Mouse (Mus musculus) forebrain, embryonic 15.5 days (tissue): ENCODE measurements at regions not wholly inside any gene's neighbourhood (a gene's known extent, or its start where the extent isn't known, plus 50 kb on each side); places are given as distances from the start of the nearest gene placed in this dataset.

Experiments
- ATAC-seq: fragments of 200-750 bp; cut with Nextera tagmentation; replicated peaks from 2 replicates; pipeline ENCODE4 v1.8.0; 2017; ENCODE audit warnings: mild to moderate bottlenecking, moderate TSS enrichment, moderate library complexity
- H3K27ac ChIP-seq: fragments of 300-500 bp; sonication (generic); replicated peaks from 2 replicates; pipeline ENCODE4 v1.5.1; 2015; ENCODE audit warnings: mild to moderate bottlenecking, inconsistent platforms
- H3K27me3 ChIP-seq: fragments of 300-500 bp; sonication (generic); 2 replicates; pipeline ENCODE4 v1.6.1; 2015; ENCODE audit warnings: inconsistent platforms
- H3K36me3 ChIP-seq: fragments of 300-500 bp; sonication (generic); 2 replicates; pipeline ENCODE4 v1.6.1; 2015; ENCODE audit warnings: mild to moderate bottlenecking, inconsistent platforms
- H3K4me1 ChIP-seq: fragments of 300-500 bp; sonication (generic); 2 replicates; pipeline ENCODE4 v1.6.1; 2015; ENCODE audit warnings: inconsistent platforms
- H3K4me2 ChIP-seq: fragments of 300-500 bp; sonication (generic); replicated peaks from 2 replicates; pipeline ENCODE4 v1.6.1; 2015; ENCODE audit warnings: mild to moderate bottlenecking, inconsistent platforms
- H3K4me3 ChIP-seq: fragments of 300-500 bp; sonication (generic); 2 replicates; pipeline ENCODE4 v1.5.1; 2015; ENCODE audit warnings: mild to moderate bottlenecking, inconsistent platforms
- H3K9ac ChIP-seq: fragments of 300-500 bp; sonication (generic); replicated peaks from 2 replicates; pipeline ENCODE4 v1.6.1; 2015; ENCODE audit warnings: mild to moderate bottlenecking, inconsistent platforms
- H3K9me3 ChIP-seq: fragments of 300-500 bp; sonication (generic); 2 replicates; pipeline ENCODE4 v1.6.1; 2016; ENCODE audit warnings: inconsistent platforms
- WGBS: fragments of 180-500 bp; shearing (Covaris S2); methylation state at CpG from one replicate; pipeline ENCODE4 v1.1.7; 2015; ENCODE audit warnings: mixed read lengths; 5-methylcytosine and 5-hydroxymethylcytosine counted together

DNA sequence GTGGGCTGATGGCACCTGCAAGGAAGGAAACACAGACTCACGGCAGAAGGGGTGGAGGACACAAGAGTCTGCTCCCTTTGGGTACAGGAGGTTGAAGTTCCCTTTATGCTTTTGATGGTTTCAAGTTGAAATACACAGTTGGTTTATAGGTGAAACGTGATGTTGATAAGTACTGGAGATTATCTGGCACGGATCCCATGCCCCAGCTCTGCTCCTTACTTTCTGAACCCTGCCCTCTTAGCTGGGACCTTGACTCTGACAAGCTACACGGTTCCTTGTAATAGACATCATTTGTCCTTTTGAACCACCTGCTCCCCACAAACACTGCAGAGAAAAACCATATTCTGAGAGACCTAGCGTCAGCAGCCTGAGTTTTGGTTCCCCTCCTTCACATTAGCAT is 363.4 kb upstream of the Dynlrb2 start:
- Histone ChIP-seq H3K4me1 (peaks cover 7% of the 10 kb centered on the region; the same call in 1 of the 2 replicates), H3K9me3 (no peaks in the 10 kb centered on the region), H3K36me3 (no peaks in the 10 kb centered on the region), H3K4me2 (no peak overlapping the region), H3K4me3 (no peak overlapping the region), H3K27ac (no peak overlapping the region), H3K9ac (no peak overlapping the region), H3K27me3 (no peaks in the 10 kb centered on the region)
- WGBS: 89% methylated on average over 5 of the region's 5 CpGs
- no peak for ATAC-seq

DNA sequence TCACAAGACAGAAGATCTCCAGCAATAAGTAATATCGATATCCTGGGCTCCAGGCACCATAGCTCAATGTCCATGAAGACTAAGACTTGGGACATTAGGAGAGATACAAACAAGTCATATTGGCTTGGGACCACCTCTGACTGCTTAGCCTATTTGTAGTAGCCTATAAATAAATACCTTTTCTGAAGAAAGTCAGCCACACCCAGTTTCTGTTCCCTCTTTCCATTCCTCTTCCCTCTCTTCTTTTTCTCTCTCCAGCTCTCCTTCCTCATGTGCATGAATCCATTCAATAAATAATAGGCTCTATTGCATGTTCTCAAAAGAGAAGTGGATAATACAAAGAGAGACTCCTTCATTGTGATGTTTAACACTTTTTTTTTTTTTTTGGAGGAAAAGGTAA is 364.8 kb upstream of the Dynlrb2 start:
- WGBS: 100% methylated on average over 1 of the region's 1 CpGs
- Histone ChIP-seq H3K27me3 (no peaks in the 10 kb centered on the region), H3K36me3 (no peaks in the 10 kb centered on the region), H3K9me3 (no peaks in the 10 kb centered on the region), H3K27ac (no peak overlapping the region), H3K4me3 (no peak overlapping the region), H3K4me2 (no peak overlapping the region), H3K9ac (no peak overlapping the region), H3K4me1 (peaks cover 7% of the 10 kb centered on the region; the same call in 1 of the 2 replicates)
- no peak for ATAC-seq

DNA sequence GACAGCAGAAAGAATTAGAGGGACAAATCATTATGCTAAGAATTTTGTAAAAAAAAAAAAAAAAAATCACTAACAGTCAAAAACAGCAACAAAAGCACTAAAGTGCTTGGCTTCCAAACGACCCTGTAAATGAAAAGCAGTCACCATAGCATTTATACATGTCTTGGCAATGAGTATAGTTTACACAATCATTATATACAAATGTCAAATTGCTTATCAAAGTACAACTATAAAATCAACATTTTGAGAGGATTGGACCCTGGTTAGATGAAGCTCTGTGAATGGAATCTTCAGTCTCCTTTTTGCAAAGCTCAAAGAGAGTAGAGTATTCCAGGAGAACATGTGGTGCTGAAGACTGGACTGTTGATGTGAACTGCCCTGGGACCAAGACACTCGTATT is 367.0 kb upstream of the Dynlrb2 start:
- Histone ChIP-seq H3K4me3 (no peak overlapping the region), H3K9ac (no peak overlapping the region), H3K36me3 (no peaks in the 10 kb centered on the region), H3K4me2 (no peak overlapping the region), H3K9me3 (no peaks in the 10 kb centered on the region), H3K4me1 (no peaks in the 10 kb centered on the region), H3K27me3 (no peaks in the 10 kb centered on the region), H3K27ac (no peak overlapping the region)
- ATAC-seq: no peak
- 62% methylated on average over 2 of the region's 2 CpGs for WGBS

DNA sequence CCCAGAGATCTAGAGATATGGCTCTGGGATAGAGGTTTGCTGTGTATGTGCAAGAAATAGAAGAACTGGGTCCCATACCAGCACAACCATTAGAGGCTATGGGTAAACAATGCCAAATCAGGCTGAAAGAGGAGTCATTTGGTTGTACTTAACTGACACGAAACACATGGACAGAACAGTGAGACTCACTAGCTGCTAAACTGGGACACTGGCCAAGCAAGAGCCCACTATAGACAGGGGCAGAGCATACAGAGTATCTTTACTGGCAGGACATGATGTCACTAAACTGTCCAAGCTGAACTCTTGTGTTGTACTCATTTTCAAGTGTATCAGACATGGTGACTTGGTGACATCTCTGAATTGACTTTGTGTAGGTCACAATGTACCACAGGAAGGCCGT is 371.3 kb upstream of the Dynlrb2 start:
- ATAC-seq: no peak
- Histone ChIP-seq H3K27ac (no peak overlapping the region), H3K4me2 (no peak overlapping the region), H3K4me3 (no peak overlapping the region), H3K4me1 (no peaks in the 10 kb centered on the region), H3K9me3 (no peaks in the 10 kb centered on the region), H3K9ac (no peak overlapping the region), H3K36me3 (no peaks in the 10 kb centered on the region), H3K27me3 (no peaks in the 10 kb centered on the region)
- 79% methylated on average over 2 of the region's 2 CpGs for WGBS

DNA sequence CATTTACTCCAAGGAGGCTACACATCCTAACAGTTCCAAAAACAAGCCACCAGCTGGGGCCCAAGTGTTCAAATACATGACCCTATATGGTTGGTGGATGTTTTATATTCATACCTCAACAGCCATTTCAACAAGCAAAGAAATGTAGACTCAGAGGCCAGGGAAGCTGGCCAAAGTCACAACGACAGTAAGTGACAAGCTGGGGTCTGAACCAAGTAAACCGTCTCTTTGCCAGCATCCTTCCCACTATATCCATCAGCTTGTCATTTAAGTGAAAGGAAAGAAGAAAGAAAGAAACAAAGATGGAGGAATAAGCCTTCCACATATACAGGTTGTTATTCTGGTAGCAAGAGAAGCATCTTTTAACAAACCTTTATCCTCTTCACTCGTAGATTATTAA is 371.7 kb upstream of the Dynlrb2 start:
- Histone ChIP-seq H3K9me3 (no peaks in the 10 kb centered on the region), H3K4me1 (no peaks in the 10 kb centered on the region), H3K4me2 (no peak overlapping the region), H3K36me3 (no peaks in the 10 kb centered on the region), H3K9ac (no peak overlapping the region), H3K4me3 (no peak overlapping the region), H3K27me3 (no peaks in the 10 kb centered on the region), H3K27ac (no peak overlapping the region)
- WGBS: 88% methylated on average over 3 of the region's 3 CpGs
- no peak for ATAC-seq

DNA sequence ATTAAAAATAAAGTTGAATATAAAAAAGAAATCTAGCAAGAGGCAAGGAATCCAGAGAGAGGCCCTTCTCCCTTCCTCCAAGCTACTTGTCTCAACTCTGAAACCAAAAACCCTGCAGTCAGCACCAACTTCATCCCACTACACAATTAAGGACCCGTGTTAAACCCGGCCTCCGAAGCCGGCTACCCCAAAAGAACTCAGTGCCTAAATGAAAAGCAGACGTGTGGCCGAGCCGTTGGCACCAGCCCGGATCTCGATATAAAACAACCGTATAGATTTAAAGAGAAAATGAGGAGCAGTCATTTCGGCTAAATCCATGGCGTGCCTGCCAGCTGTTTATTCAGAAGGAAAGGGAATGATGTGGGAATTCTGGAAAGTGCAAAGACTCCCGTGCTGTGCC is 384.7 kb upstream of the Dynlrb2 start:
- no peak for ATAC-seq
- H3K4me1 ChIP-seq: peaks cover 16% of the 10 kb centered on the region
- H3K36me3 ChIP-seq: no peaks in the 10 kb centered on the region
- no peak overlapping the region for H3K9ac ChIP-seq
- H3K4me3 ChIP-seq: no peak overlapping the region
- H3K4me2 ChIP-seq: no peak overlapping the region
- no peak overlapping the region for H3K27ac ChIP-seq
- no peaks in the 10 kb centered on the region for H3K9me3 ChIP-seq
- WGBS: 83% methylated on average over 13 of the region's 13 CpGs
- no peaks in the 10 kb centered on the region for H3K27me3 ChIP-seq

DNA sequence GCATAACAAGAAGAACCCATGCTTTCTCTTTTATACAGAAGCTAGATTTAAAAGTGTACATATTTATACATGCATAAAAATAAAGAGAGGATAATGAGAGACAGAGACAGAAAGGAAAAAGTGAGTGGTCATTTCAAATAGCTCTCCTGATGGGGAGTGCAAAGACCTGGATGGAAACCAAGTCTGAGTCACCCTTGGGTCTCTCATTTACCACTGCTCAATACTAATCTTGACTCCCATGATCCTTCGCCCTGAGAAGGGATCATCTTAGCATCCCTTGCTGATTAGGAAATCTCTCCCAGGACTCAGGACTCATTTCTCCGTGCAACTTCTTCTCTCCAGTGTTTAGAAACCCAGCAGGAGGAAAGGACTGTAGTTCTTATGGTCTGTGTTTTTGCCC is 386.9 kb upstream of the Dynlrb2 start:
- WGBS: 82% methylated on average over 2 of the region's 2 CpGs
- Histone ChIP-seq H3K9ac (no peak overlapping the region), H3K4me3 (no peak overlapping the region), H3K4me2 (no peak overlapping the region), H3K36me3 (no peaks in the 10 kb centered on the region), H3K4me1 (peaks cover 17% of the 10 kb centered on the region), H3K27me3 (no peaks in the 10 kb centered on the region), H3K27ac (no peak overlapping the region), H3K9me3 (no peaks in the 10 kb centered on the region)
- no peak for ATAC-seq

DNA sequence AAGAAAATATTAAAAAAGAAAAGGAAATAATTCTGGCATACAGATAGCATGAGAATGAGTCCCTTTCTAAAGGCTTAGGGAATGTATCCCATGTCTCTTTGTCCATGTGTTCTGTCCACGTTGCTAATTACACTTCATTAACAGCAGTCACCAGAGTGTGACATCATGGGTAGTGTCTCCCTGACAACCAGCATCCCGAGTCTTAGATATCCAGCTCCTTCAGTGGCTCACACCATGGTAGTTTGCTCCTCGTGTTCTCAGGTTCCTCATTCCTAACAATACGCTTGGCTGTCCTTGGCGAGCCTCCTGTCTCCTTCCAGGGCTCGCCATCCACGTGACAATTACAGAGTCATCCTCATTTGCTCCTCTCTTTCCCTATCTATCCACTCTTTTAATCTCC is 388.1 kb upstream of the Dynlrb2 start:
- peak overlapping the region; percentile 44 for H3K4me2 ChIP-seq

DNA sequence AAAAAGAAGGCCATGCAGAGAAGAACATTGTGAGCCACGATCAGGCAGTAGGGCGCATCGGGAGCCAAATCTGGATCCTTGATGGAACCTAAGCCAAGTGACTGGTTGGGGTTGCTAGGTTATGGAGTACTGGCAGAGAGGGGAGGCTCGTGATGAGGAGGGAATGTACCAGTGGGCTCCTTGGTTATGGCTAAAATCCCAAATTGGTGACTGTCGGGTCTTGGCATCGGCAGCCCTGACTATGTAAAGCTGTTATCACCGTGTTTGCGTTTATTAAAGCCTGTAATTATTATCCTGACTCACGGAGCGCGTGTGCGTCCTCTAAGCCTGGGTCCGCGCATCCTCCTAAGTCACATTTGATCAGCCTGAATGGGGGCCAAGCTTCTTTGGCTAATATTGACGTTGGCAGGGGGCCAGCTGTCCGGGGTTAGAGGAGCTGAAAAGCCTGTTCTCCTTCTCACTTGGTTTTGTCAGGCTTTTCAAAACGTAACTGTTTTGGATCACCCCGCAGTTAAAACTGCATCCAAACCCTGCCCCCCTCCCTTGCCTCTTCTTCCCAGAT is 388.9 kb upstream of the Dynlrb2 start:
- peak overlapping the region; percentile 44 for H3K4me2 ChIP-seq
- ATAC-seq: peak; percentile 83
- H3K9me3 ChIP-seq: no peaks in the 10 kb centered on the region
- WGBS: 8% methylated on average over 18 of the region's 18 CpGs
- H3K27me3 ChIP-seq: no peaks in the 10 kb centered on the region
- peak overlapping the region; percentile 18 for H3K4me3 ChIP-seq
- no peak overlapping the region for H3K9ac ChIP-seq
- H3K36me3 ChIP-seq: no peaks in the 10 kb centered on the region
- 0 out of 2 replicates have a peak overlapping the region, but pooled peaks have one; percentile 31 for H3K27ac ChIP-seq
- H3K4me1 ChIP-seq: peaks cover 20% of the 10 kb centered on the region

More for the DNA sequence above, 388.1 kb upstream of the Dynlrb2 start:
- H3K27me3 ChIP-seq: no peaks in the 10 kb centered on the region
- no peak overlapping the region for H3K4me3 ChIP-seq
- 19% methylated on average over 7 of the region's 7 CpGs for WGBS
- no peaks in the 10 kb centered on the region for H3K9me3 ChIP-seq
- no peaks in the 10 kb centered on the region for H3K36me3 ChIP-seq
- no peak overlapping the region for H3K27ac ChIP-seq
- peak; percentile 53 for ATAC-seq
- H3K9ac ChIP-seq: no peak overlapping the region
- peaks cover 17% of the 10 kb centered on the region for H3K4me1 ChIP-seq

DNA sequence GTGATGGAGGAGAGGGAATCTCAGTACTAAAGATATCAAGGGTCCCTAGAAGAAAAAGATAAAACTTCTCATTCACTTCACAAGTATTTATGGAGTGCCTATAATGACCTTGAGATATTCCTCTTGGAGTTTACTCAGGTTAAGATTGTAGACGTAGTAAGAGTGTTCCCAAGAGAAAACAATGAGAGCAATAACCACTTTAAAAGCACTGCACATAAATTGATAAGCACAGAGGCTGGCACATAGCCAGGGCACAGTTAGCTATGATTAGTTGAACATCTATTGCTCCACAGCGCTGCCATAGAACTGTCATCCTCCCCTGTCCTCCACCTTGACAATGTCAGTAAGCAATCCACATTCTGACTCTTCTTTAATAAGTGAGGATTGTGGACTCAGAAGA is 389.8 kb upstream of the Dynlrb2 start:
- no peak overlapping the region for H3K27ac ChIP-seq
- no peaks in the 10 kb centered on the region for H3K27me3 ChIP-seq
- no peaks in the 10 kb centered on the region for H3K36me3 ChIP-seq
- no peaks in the 10 kb centered on the region for H3K9me3 ChIP-seq
- no peak for ATAC-seq
- no peak overlapping the region for H3K4me3 ChIP-seq
- no peak overlapping the region for H3K4me2 ChIP-seq
- no peak overlapping the region for H3K9ac ChIP-seq
- H3K4me1 ChIP-seq: peaks cover 22% of the 10 kb centered on the region
- WGBS: 60% methylated on average over 2 of the region's 2 CpGs

DNA sequence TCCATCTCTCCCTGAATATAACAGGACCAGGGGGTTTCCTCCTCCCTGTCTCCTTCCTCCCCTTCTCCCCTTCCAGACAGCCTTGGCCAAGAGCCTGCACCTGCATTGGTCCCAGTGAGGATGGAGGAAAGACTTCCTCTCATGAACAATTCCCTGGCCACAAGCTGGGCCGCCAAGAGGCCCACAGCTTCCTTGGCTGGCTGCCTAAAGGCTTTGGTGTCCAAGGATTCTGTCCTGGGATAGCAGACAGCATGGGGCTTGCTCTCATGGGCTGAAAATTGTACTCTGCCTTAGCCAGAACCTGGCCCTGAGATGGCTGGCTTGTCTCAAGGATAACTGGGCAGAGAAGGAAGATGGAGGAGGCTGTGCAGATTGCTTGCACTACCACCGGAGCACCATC is 390.3 kb upstream of the Dynlrb2 start:
- no peak for ATAC-seq
- Histone ChIP-seq H3K27me3 (no peaks in the 10 kb centered on the region), H3K9me3 (no peaks in the 10 kb centered on the region), H3K27ac (no peak overlapping the region), H3K9ac (no peak overlapping the region), H3K4me3 (no peak overlapping the region), H3K36me3 (no peaks in the 10 kb centered on the region), H3K4me1 (peaks cover 22% of the 10 kb centered on the region), H3K4me2 (no peak overlapping the region)
- 61% methylated on average over 2 of the region's 2 CpGs for WGBS

DNA sequence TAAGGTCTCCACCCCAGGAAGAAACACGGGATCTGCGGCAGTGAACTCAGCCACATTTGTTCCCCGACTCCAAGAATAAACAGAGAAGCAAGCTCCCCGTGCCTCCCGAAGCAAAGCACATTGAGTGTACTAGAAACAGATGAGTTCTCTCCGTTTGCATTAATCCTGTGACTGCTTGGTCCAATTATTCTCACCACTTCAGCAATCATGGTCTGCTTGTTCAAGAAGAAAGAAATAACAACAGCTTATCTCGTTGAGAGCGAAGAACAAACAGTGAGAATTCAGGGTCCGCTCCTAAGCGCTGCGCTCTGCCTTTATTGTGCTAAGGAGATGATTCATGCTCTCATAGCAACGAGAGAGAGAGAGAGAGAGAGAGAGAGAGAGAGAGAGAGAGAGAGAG is 393.6 kb upstream of the Dynlrb2 start:
- no peaks in the 10 kb centered on the region for H3K9me3 ChIP-seq
- H3K9ac ChIP-seq: no peak overlapping the region
- peak overlapping the region; percentile 64 for H3K27ac ChIP-seq
- no peak overlapping the region for H3K4me3 ChIP-seq
- 50% methylated on average over 12 of the region's 12 CpGs for WGBS
- no peaks in the 10 kb centered on the region for H3K27me3 ChIP-seq
- no peaks in the 10 kb centered on the region for H3K36me3 ChIP-seq
- no peak overlapping the region for H3K4me2 ChIP-seq
- H3K4me1 ChIP-seq: peaks cover 15% of the 10 kb centered on the region
- no peak for ATAC-seq

DNA sequence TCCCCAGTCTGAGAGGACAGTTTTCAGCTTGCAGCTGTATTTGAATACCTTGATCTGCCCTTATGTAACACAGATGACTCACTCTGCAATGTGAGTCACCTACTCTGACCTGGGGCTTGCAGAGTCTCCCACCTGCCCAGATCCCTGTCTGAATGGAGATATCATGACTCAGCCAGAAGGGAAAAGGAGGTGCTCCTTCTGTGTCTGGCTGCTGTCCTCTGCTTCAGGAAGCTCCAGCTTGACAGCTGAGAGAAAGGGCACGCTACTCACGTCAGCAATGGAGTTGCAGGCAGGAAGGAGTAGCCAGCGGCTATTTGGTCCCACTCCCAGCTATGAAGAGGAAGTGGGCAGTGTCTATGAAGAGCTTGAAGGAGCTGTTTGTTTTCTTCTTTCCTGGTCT is 389.1 kb upstream of the Maf start:
- Histone ChIP-seq H3K9me3 (no peaks in the 10 kb centered on the region), H3K27ac (no peak overlapping the region), H3K4me1 (no peaks in the 10 kb centered on the region), H3K36me3 (no peaks in the 10 kb centered on the region), H3K9ac (no peak overlapping the region), H3K27me3 (no peaks in the 10 kb centered on the region), H3K4me2 (no peak overlapping the region), H3K4me3 (no peak overlapping the region)
- 75% methylated on average over 3 of the region's 3 CpGs for WGBS
- no peak for ATAC-seq
